Mouse (Mus musculus) CD4-positive, CD25-positive, alpha-beta regulatory T cell, adult 2 months (primary cell): ENCODE results near the gene Olfr1535.

Source experiments
- DNase-seq: peaks from one replicate; pipeline ENCODE4 v3.0.0-alpha.2; 2012; ENCODE audit warnings: low read depth, low spot score

Olfr1535 gene

GRCm38 (mm10) chr13:21559793-21560192, at the start of gene Olfr1535:
Gene Olfr1535, minus strand, starts transcription at chr13:21559893.
- no peak for DNase-seq

GRCm38 (mm10) chr13:21591618-21592017, 31.9 kb upstream of the Olfr1535 start:
- DNase-seq = no peak

GRCm38 (mm10) chr13:21581659-21582058, 22.0 kb upstream of the Olfr1535 start, which contains the start of gene Olfr1364:
Gene Olfr1364, minus strand, starts transcription at chr13:21581759.
- no peak for DNase-seq

- DNase-seq = no peak
These were observed 9.1 kb downstream of the Olfr1535 start for GRCm38 (mm10) chr13:21550416-21551110.

- no peak for DNase-seq
These were observed 10.2 kb downstream of the Olfr1535 start for GRCm38 (mm10) chr13:21549487-21549886.

- DNase-seq = no peak
These were observed 17.0 kb downstream of the Olfr1535 start, which contains the start of gene Olfr1366 for GRCm38 (mm10) chr13:21542708-21543107. Gene Olfr1366, minus strand, starts transcription at chr13:21542808.

- peak; percentile 89 for DNase-seq
These were observed 28.9 kb downstream of the Olfr1535 start, which contains the start of gene Zkscan8 for GRCm38 (mm10) chr13:21530781-21531201. Gene Zkscan8, minus strand, starts transcription at chr13:21531120.

- DNase-seq = peak; percentile 3
These were observed 29.6 kb downstream of the Olfr1535 start for GRCm38 (mm10) chr13:21530136-21530535.

- peak; percentile 92 for DNase-seq
These were observed 53.5 kb downstream of the Olfr1535 start for GRCm38 (mm10) chr13:21506221-21506649.
